Comparison of ENCODE assay signal across 8 mouse cellular contexts in the genomic region with DNA sequence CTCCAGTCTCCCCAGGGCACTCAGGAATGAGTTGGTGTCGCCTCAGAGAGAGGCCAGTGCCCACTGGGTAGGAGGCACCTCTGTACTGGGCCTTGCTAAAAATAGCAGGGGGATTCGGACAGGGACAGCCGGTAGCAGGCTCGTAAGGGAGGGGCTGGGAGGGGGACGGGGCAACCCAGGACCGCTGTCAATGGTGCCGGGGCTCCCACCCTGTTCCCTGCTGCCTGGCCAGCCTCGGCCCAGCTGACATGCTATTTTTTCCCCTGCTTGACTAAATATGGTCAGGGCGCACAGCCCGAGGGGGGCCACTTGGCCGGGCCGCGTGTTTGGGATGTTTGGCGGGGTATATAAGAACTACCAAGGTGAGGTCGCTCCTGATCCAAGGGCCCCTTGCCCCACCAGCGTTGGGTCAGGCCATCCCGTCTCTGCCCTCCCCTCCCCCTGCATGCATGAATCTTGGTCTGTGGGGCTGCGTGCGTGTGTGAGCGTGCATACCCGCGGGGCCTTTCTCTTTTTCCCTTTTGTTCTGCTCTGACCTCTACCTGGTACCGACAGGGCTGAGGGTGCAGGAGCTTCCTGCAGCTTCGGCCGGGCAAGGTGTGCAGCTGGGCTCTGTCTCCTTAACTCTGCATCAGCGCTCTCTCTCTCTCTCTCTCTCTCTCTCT. TPM values are rescaled to one million over a fixed set of nuclear protein-coding genes. Genes with fewer than 3 reads are reported as not detected.
DNase-seq lines count a peak whose midpoint lies in the region; ATAC-seq and TF ChIP-seq lines count a peak whose summit lies in the region.

No protein-coding gene starts in this region.

- H3K27me3 ChIP-seq in lung, embryonic 14.5 days (ENCODE audit: insufficient read depth, low read length) = peaks cover 52% of the 10 kb centered on the region
- no peaks in the 10 kb centered on the region for H3K27me3 ChIP-seq in hindbrain, postnatal 0 days (ENCODE audit: insufficient read depth, low read length)
- H3K27me3 ChIP-seq in neural tube, embryonic 15.5 days (replicated peaks) = peaks cover 47% of the 10 kb centered on the region

- DNase-seq in lung, embryonic 14.5 days = peak; percentile 35
- DNase-seq in lung, postnatal 10 days = no peak
- peak; percentile 91 for DNase-seq in gastrocnemius, postnatal 25 days
- DNase-seq in hindbrain, postnatal 0 days (ENCODE audit: low spot score) = no peak
- no peak for DNase-seq in cerebellum, postnatal 36 days
- DNase-seq in right cerebral cortex, adult 18-20 months = no peak
- DNase-seq in layer of hippocampus, adult 9-11 months = no peak

- H3K4me2 ChIP-seq in lung, embryonic 14.5 days = peak overlapping the region; percentile 77
- H3K4me2 ChIP-seq in hindbrain, postnatal 0 days (ENCODE audit: low read depth, low read length) = peak overlapping the region; percentile 89
- H3K4me2 ChIP-seq in neural tube, embryonic 15.5 days = peak overlapping the region; percentile 93

- no peaks in the 10 kb centered on the region for H3K36me3 ChIP-seq in lung, embryonic 14.5 days (ENCODE audit: insufficient read depth)
- no peaks in the 10 kb centered on the region for H3K36me3 ChIP-seq in hindbrain, postnatal 0 days (ENCODE audit: insufficient read depth, low read length)
- no peaks in the 10 kb centered on the region for H3K36me3 ChIP-seq in neural tube, embryonic 15.5 days

- H3K27ac ChIP-seq in lung, embryonic 14.5 days (ENCODE audit: low read depth) = peak overlapping the region; percentile 54; the same call in 1 of the 2 replicates
- H3K27ac ChIP-seq in hindbrain, postnatal 0 days = no peak overlapping the region
- peak overlapping the region; percentile 65 for H3K27ac ChIP-seq in neural tube, embryonic 15.5 days (replicated peaks)

- ATAC-seq in lung, embryonic 14.5 days (ENCODE audit: insufficient read depth) = peak; percentile 80
- ATAC-seq in hindbrain, postnatal 0 days = no peak; the same call in 1 of the 2 replicates
- peak; percentile 57 for ATAC-seq in neural tube, embryonic 15.5 days (ENCODE audit: low FRiP score)

- no peaks in the 10 kb centered on the region for H3K9me3 ChIP-seq in lung, embryonic 14.5 days (ENCODE audit: low read depth, low read length)
- H3K9me3 ChIP-seq in hindbrain, postnatal 0 days (ENCODE audit: low read length) = no peaks in the 10 kb centered on the region
- H3K9me3 ChIP-seq in neural tube, embryonic 15.5 days (replicated peaks) = no peaks in the 10 kb centered on the region

- 2% methylated on average over 26 of the region's 26 CpGs for WGBS in lung, embryonic 14.5 days
- WGBS in hindbrain, postnatal 0 days = 8% methylated on average over 26 of the region's 26 CpGs
- WGBS in neural tube, embryonic 15.5 days = 6% methylated on average over 26 of the region's 26 CpGs

- H3K4me1 ChIP-seq in lung, embryonic 14.5 days (ENCODE audit: insufficient read depth) = no peaks in the 10 kb centered on the region
- no peaks in the 10 kb centered on the region for H3K4me1 ChIP-seq in hindbrain, postnatal 0 days (ENCODE audit: insufficient read depth, low read length)
- H3K4me1 ChIP-seq in neural tube, embryonic 15.5 days = peaks cover 20% of the 10 kb centered on the region

- TF ChIP-seq CTCF in lung, embryonic 14.5 days (IDR thresholded peaks at IDR 0.05; ENCODE audit: low read depth) = no peak
- no peak for TF ChIP-seq CTCF in hindbrain, postnatal 0 days (IDR thresholded peaks at IDR 0.05; ENCODE audit: low read depth)

- H3K9ac ChIP-seq in lung, embryonic 14.5 days = peak overlapping the region; percentile 23; the same call in 1 of the 2 replicates
- H3K9ac ChIP-seq in hindbrain, postnatal 0 days (replicated peaks; ENCODE audit: low read length) = 0 out of 2 replicates have a peak overlapping the region, but pooled peaks have one; percentile 13
- peak overlapping the region; percentile 21 for H3K9ac ChIP-seq in neural tube, embryonic 15.5 days (replicated peaks)

- peak overlapping the region; percentile 42 for H3K4me3 ChIP-seq in lung, embryonic 14.5 days (ENCODE audit: low read depth, low read length)
- peak overlapping the region; percentile 46 for H3K4me3 ChIP-seq in hindbrain, postnatal 0 days (ENCODE audit: low read length)
- H3K4me3 ChIP-seq in neural tube, embryonic 15.5 days (replicated peaks) = peak overlapping the region; percentile 51

RNA-seq across cellular contexts. Expression of a gene that starts 50.9 kb away (rescaled TPM):
- polyA plus RNA-seq in lung, embryonic 14.5 days (2014; fragmentation: Nextera tagmentation; extraction: Ambion mirVana) = 37.4 and 42.7 TPM in 2 replicates
- not detected for total RNA-seq in gastrocnemius, postnatal 25 days (2021)
- total RNA-seq in hindbrain, postnatal 0 days (2014; rRNA removed) = not detected in 2 replicates
- not detected in 2 replicates for polyA plus RNA-seq in hindbrain, postnatal 0 days (2015; fragmentation: Nextera tagmentation; extraction: Ambion mirVana)
- 0.04 and 0.14 TPM in 2 replicates for polyA plus RNA-seq in neural tube, embryonic 15.5 days (2015; fragmentation: Nextera tagmentation; extraction: Ambion mirVana)

Comparison
In these comparisons a context has a peak if more than half of its experiments do, and no peak if none do; other contexts are left out.
1. DNase-seq: peak in lung, embryonic 14.5 days (single experiment) and gastrocnemius, postnatal 25 days (single experiment); none in lung, postnatal 10 days (single experiment), hindbrain, postnatal 0 days (single experiment), cerebellum, postnatal 36 days (0 of 2), right cerebral cortex, adult 18-20 months (single experiment) and layer of hippocampus, adult 9-11 months (single experiment).
2. RNA of a gene that starts 50.9 kb away (polyA plus RNA-seq): 37.4 to 42.7 TPM in lung, embryonic 14.5 days; 0.04 to 0.14 TPM in neural tube, embryonic 15.5 days and not detected in hindbrain, postnatal 0 days; every median in the first group is over 10 times any median in the second.
3. Peak in every context shown above with its lines, with median percentiles within 50 percentile points of each other: H3K4me2 ChIP-seq, H3K4me3 ChIP-seq and H3K9ac ChIP-seq.